Mouse (Mus musculus) MEL (cell line): ENCODE measurements around the gene Xpnpep1. TPM values are rescaled to one million over a fixed set of nuclear protein-coding genes. Genes with fewer than 3 reads are reported as not detected.

ENCODE experiments used
- DNase-seq: peaks from one replicate; pipeline ENCODE4 v3.0.0; 2011; ENCODE audit warnings: low read depth, low spot score
- H3K27ac ChIP-seq: 2 replicates; pipeline ENCODE4 v1.5.1; 2012; ENCODE audit warnings: low read depth, mild to moderate bottlenecking, control low read depth, low read length, moderate library complexity; ENCODE audit not compliant: control insufficient read depth
- H3K27me3 ChIP-seq, 2 experiments: fragments of 150-350 bp in 1 of 2; sonication (generic) in 1 of 2; 2 replicates each; pipeline ENCODE4 v1.6.1; 2012; ENCODE audit warnings: low read length in 2 of 2, mild to moderate bottlenecking in 2 of 2, improper control_type of control experiment in 1 of 2, moderate library complexity in 1 of 2; ENCODE audit not compliant: insufficient read depth in 2 of 2, control insufficient read depth in 1 of 2
- H3K36me3 ChIP-seq, 2 experiments: 2 replicates each; pipeline ENCODE4 v1.6.1; 2012 to 2014; ENCODE audit warnings: low read length in 2 of 2, improper control_type of control experiment in 1 of 2, inconsistent platforms in 1 of 2, mild to moderate bottlenecking in 1 of 2; ENCODE audit not compliant: insufficient read depth in 2 of 2, control insufficient read depth in 1 of 2
- H3K4me1 ChIP-seq, 2 experiments: fragments of 150-350 bp in 1 of 2; sonication (generic) in 1 of 2; 2 replicates each; pipeline ENCODE4 v1.6.1; 2012; ENCODE audit warnings: low read length in 2 of 2, improper control_type of control experiment in 1 of 2, mild to moderate bottlenecking in 1 of 2; ENCODE audit not compliant: insufficient read depth in 2 of 2, control insufficient read depth in 1 of 2
- H3K4me3 ChIP-seq, 2 experiments: fragments of 150-350 bp in 1 of 2; sonication (generic) in 1 of 2; 2 replicates each; pipeline ENCODE4 v1.5.1; 2012; ENCODE audit warnings: low read depth in 2 of 2, low read length in 2 of 2, mild to moderate bottlenecking in 2 of 2, moderate library complexity in 2 of 2, control low read depth in 1 of 2, improper control_type of control experiment in 1 of 2; ENCODE audit not compliant: control insufficient read depth in 1 of 2, insufficient read depth in 1 of 2
- H3K79me2 ChIP-seq: 2 replicates; pipeline ENCODE4 v1.6.1; 2012; ENCODE audit warnings: mild to moderate bottlenecking, low read length, moderate library complexity; ENCODE audit not compliant: control insufficient read depth, poor library complexity, insufficient read depth
- H3K9ac ChIP-seq: 2 replicates; pipeline ENCODE4 v1.6.1; 2012; ENCODE audit warnings: low read depth, mild to moderate bottlenecking, control low read depth, low read length, moderate library complexity; ENCODE audit not compliant: control insufficient read depth, poor library complexity, severe bottlenecking
- H3K9me3 ChIP-seq: fragments of 150-350 bp; sonication (generic); replicated peaks from 2 replicates; pipeline ENCODE4 v1.6.1; 2012; ENCODE audit warnings: mild to moderate bottlenecking, low read length, improper control_type of control experiment, moderate library complexity; ENCODE audit not compliant: insufficient read depth
- BHLHE40 ChIP-seq: IDR thresholded peaks from 2 replicates; pipeline ENCODE4 v1.6.1; 2012; ENCODE audit warnings: low read depth, mild to moderate bottlenecking, inconsistent platforms, low read length, improper control_type of control experiment, borderline replicate concordance
- CHD1 ChIP-seq: IDR thresholded peaks from 2 replicates; pipeline ENCODE4 v1.6.1; 2012; ENCODE audit warnings: low read depth, mild to moderate bottlenecking, inconsistent platforms, low read length, improper control_type of control experiment
- CTCF ChIP-seq, 3 experiments: IDR thresholded peaks in 2 of 3; conservative IDR thresholded peaks in 1 of 3; 2 replicates each; pipeline ENCODE4 v1.5.1; 2011 to 2012; ENCODE audit warnings: low read length in 3 of 3, low read depth in 2 of 3, mild to moderate bottlenecking in 2 of 3, improper control_type of control experiment in 1 of 3, inconsistent platforms in 1 of 3, mixed read lengths in 1 of 3, moderate library complexity in 1 of 3; ENCODE audit not compliant: control insufficient read depth in 1 of 3, insufficient read depth in 1 of 3, poor library complexity in 1 of 3, severe bottlenecking in 1 of 3
- E2F4 ChIP-seq: IDR thresholded peaks from 2 replicates; pipeline ENCODE4 v1.6.1; 2011; ENCODE audit warnings: low read depth, low read length, improper control_type of control experiment, borderline replicate concordance
- ELF1 ChIP-seq: IDR thresholded peaks from 2 replicates; pipeline ENCODE4 v1.6.1; 2014; ENCODE audit warnings: low read depth, mild to moderate bottlenecking, inconsistent platforms, low read length, improper control_type of control experiment, moderate library complexity
- EP300 ChIP-seq, 2 experiments: IDR thresholded peaks; 2 replicates each; pipeline ENCODE4 v1.6.1; 2011; ENCODE audit warnings: improper control_type of control experiment in 2 of 2, low read length in 2 of 2, low read depth in 1 of 2, mild to moderate bottlenecking in 1 of 2
- ETS1 ChIP-seq: IDR thresholded peaks from 2 replicates; pipeline ENCODE4 v1.6.1; 2012; ENCODE audit warnings: low read depth, mild to moderate bottlenecking, inconsistent platforms, low read length, improper control_type of control experiment, moderate library complexity
- GABPA ChIP-seq: IDR thresholded peaks from 2 replicates; pipeline ENCODE4 v1.6.1; 2012; ENCODE audit warnings: low read depth, mild to moderate bottlenecking, inconsistent platforms, low read length, improper control_type of control experiment, moderate library complexity
- GATA1 ChIP-seq: IDR thresholded peaks from 2 replicates; pipeline ENCODE4 v1.6.1; 2011; ENCODE audit warnings: low read depth, low read length, improper control_type of control experiment
- JUND ChIP-seq: IDR thresholded peaks from 2 replicates; pipeline ENCODE4 v1.6.1; 2011; ENCODE audit warnings: low read depth, mild to moderate bottlenecking, improper control_type of control experiment, low read length
- MAFK ChIP-seq: IDR thresholded peaks from 2 replicates; pipeline ENCODE4 v1.6.1; 2011; ENCODE audit warnings: low read depth, mild to moderate bottlenecking, low read length, improper control_type of control experiment, borderline replicate concordance
- MEF2A ChIP-seq: IDR thresholded peaks from 2 replicates; pipeline ENCODE4 v1.6.1; 2014; ENCODE audit warnings: low read depth, mild to moderate bottlenecking, inconsistent platforms, low read length, improper control_type of control experiment; ENCODE audit not compliant: poor library complexity, insufficient replicate concordance, severe bottlenecking; ENCODE audit errors: extremely low read depth
- MXI1 ChIP-seq: IDR thresholded peaks from 2 replicates; pipeline ENCODE4 v1.6.1; 2011; ENCODE audit warnings: mild to moderate bottlenecking, low read depth, low read length, improper control_type of control experiment
- MYB ChIP-seq: IDR thresholded peaks from 2 replicates; pipeline ENCODE4 v1.6.1; 2011; ENCODE audit warnings: mild to moderate bottlenecking, low read depth, low read length, improper control_type of control experiment
- MYC ChIP-seq: IDR thresholded peaks from 2 replicates; pipeline ENCODE4 v1.6.1; 2011; ENCODE audit warnings: low read depth, mild to moderate bottlenecking, low read length, improper control_type of control experiment, moderate library complexity
- NRF1 ChIP-seq: IDR thresholded peaks from 2 replicates; pipeline ENCODE4 v1.6.1; 2014; ENCODE audit warnings: low read depth, mild to moderate bottlenecking, inconsistent platforms, low read length, improper control_type of control experiment, moderate library complexity; ENCODE audit not compliant: poor library complexity, insufficient read depth, severe bottlenecking
- POLR2A ChIP-seq, 2 experiments: IDR thresholded peaks; 2 replicates each; pipeline ENCODE4 v1.6.1; 2011 to 2012; ENCODE audit warnings: low read length in 2 of 2, mild to moderate bottlenecking in 2 of 2, control low read depth in 1 of 2, improper control_type of control experiment in 1 of 2, low read depth in 1 of 2, moderate library complexity in 1 of 2; ENCODE audit not compliant: control insufficient read depth in 1 of 2, insufficient read depth in 1 of 2, poor library complexity in 1 of 2
- POLR2AphosphoS2 ChIP-seq: IDR thresholded peaks from 2 replicates; pipeline ENCODE4 v1.6.1; 2011; ENCODE audit warnings: low read length, improper control_type of control experiment
- POLR2AphosphoS5 ChIP-seq: IDR thresholded peaks from 2 replicates; pipeline ENCODE4 v1.6.1; 2012; ENCODE audit warnings: low read depth, borderline replicate concordance, mild to moderate bottlenecking, inconsistent platforms, low read length, moderate library complexity, mixed read lengths
- SIN3A ChIP-seq: IDR thresholded peaks from 2 replicates; pipeline ENCODE4 v1.6.1; 2012; ENCODE audit warnings: low read length, improper control_type of control experiment, inconsistent platforms
- SMC3 ChIP-seq: IDR thresholded peaks from 2 replicates; pipeline ENCODE4 v1.6.1; 2011; ENCODE audit warnings: low read depth, low read length, improper control_type of control experiment
- TAL1 ChIP-seq: IDR thresholded peaks from 2 replicates; pipeline ENCODE4 v1.6.1; 2012; ENCODE audit warnings: mild to moderate bottlenecking, inconsistent platforms, low read length, moderate library complexity, mixed read lengths
- TBP ChIP-seq: IDR thresholded peaks from 2 replicates; pipeline ENCODE4 v1.8.0; 2011; ENCODE audit warnings: low read depth, low read length, improper control_type of control experiment
- ZKSCAN1 ChIP-seq: IDR thresholded peaks from 2 replicates; pipeline ENCODE4 v1.6.1; 2012; ENCODE audit warnings: low read depth, mild to moderate bottlenecking, inconsistent platforms, low read length, improper control_type of control experiment, moderate library complexity
- ZMIZ1 ChIP-seq: IDR thresholded peaks from 2 replicates; pipeline ENCODE4 v1.6.1; 2012; ENCODE audit warnings: low read depth, mild to moderate bottlenecking, inconsistent platforms, low read length, improper control_type of control experiment, moderate library complexity
- polyA plus RNA-seq, 2 experiments: library from polyadenylated mRNA; stranded (reverse) in 1 of 2; unstranded in 1 of 2; fragments of >175 nt in 1 of 2; fragments of >200 nt in 1 of 2; gene quantifications; 2 replicates each; pipeline versions ENCODE4 v1.2.1 to v1.2.4; 2012; ENCODE audit warnings: low replicate concordance in 2 of 2, low read depth in 1 of 2; ENCODE audit not compliant: insufficient read length in 2 of 2, insufficient read depth in 1 of 2, missing spikeins in 1 of 2
- total RNA-seq: library from RNA; depleted of rRNA; stranded (reverse); fragments of 300-350 nt; gene quantifications from 2 replicates; pipeline ENCODE4 v1.2.3, GENCODE M21; 2012

The Xpnpep1 gene
- total and polyA plus RNA-seq, 3 experiments: 428 to 531 (median 526) TPM

DNA sequence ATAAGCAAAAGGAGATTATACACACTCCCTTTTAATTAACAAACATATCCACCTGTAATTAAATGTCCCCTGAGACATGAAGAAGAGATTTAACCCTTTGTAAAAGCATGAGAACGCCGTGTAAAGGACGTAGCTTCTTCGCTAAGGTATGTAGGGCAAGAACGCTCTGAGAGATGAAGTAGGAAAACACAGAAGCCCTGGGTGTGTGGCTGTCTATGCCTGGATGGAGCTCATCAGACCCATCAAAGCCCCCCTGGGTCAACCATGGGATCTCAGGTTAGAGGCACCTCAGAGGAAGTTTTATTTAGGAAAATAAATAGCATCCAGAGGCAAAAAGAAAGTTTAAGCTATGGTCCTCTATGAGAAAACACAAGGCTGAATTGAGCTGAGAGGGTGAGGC lies 37.3 kb upstream of the Xpnpep1 start:
- H3K27me3 ChIP-seq: peaks cover 2 to 3% of the 10 kb centered on the region in 2 experiments; a peak in 2 of 4 replicates
- TF ChIP-seq MXI1 (no peak), E2F4 (no peak), ELF1 (no peak), EP300 (IDR thresholded peaks at IDR 0.05; ENCODE audit: low read depth in 1 of 2, low read length in 2 of 2) (no peak), GABPA (no peak), ETS1 (no peak), MEF2A (no peak), JUND (no peak), CTCF (IDR thresholded peaks at IDR 0.05 in 2 of 3, conservative IDR thresholded peaks at IDR 0.05 in 1 of 3; ENCODE audit: control insufficient read depth in 1 of 3, insufficient read depth in 1 of 3, low read depth in 2 of 3, low read length in 3 of 3, poor library complexity in 1 of 3, severe bottlenecking in 1 of 3) (no peak)
- no peaks in the 10 kb centered on the region for H3K36me3 ChIP-seq

GRCm38 (mm10) chr19:53076238-53076981 lies 36.4 kb upstream of the Xpnpep1 start:
- no peak for DNase-seq
- H3K4me3 ChIP-seq: no peak overlapping the region
- no peak overlapping the region for H3K9ac ChIP-seq
- H3K27ac ChIP-seq: no peak overlapping the region
- peaks cover 2 to 3% of the 10 kb centered on the region in 2 experiments; a peak in 2 of 4 replicates for H3K27me3 ChIP-seq
- H3K9me3 ChIP-seq: no peaks in the 10 kb centered on the region
- TF ChIP-seq NRF1: no peak
- no peak for TF ChIP-seq SIN3A
- no peak for TF ChIP-seq ELF1
- no peak for TF ChIP-seq POLR2A (IDR thresholded peaks at IDR 0.05; ENCODE audit: control insufficient read depth in 1 of 2, insufficient read depth in 1 of 2, low read depth in 1 of 2, low read length in 2 of 2, poor library complexity in 1 of 2)
- TF ChIP-seq POLR2AphosphoS5: no peak
- TF ChIP-seq MYC: no peak
- TF ChIP-seq MAFK: no peak
- no peak for TF ChIP-seq ZMIZ1
- no peak for TF ChIP-seq ZKSCAN1
- no peak for TF ChIP-seq TBP
- no peak for TF ChIP-seq MEF2A
- TF ChIP-seq GABPA: no peak
- no peak for TF ChIP-seq MYB
- TF ChIP-seq BHLHE40: no peak
- TF ChIP-seq CHD1: no peak
- TF ChIP-seq GATA1: no peak
- no peak for TF ChIP-seq TAL1
- no peak for TF ChIP-seq POLR2AphosphoS2
- no peak for TF ChIP-seq SMC3
- TF ChIP-seq, all 39 proteins: peak for 0
- H3K36me3 ChIP-seq: no peaks in the 10 kb centered on the region
- H3K4me1 ChIP-seq: no peaks in the 10 kb centered on the region; a peak in 1 of 4 replicates
- H3K79me2 ChIP-seq: no peaks in the 10 kb centered on the region

More for the DNA sequence above, 37.3 kb upstream of the Xpnpep1 start:
- H3K9me3 ChIP-seq: no peaks in the 10 kb centered on the region
- H3K9ac ChIP-seq: no peak overlapping the region
- H3K4me3 ChIP-seq: no peak overlapping the region
- H3K4me1 ChIP-seq: no peaks in the 10 kb centered on the region; a peak in 1 of 4 replicates
- H3K79me2 ChIP-seq: no peaks in the 10 kb centered on the region
- no peak for DNase-seq
- H3K27ac ChIP-seq: no peak overlapping the region
